ENCODE assay signal across 23 mouse cellular contexts in the genomic region with DNA sequence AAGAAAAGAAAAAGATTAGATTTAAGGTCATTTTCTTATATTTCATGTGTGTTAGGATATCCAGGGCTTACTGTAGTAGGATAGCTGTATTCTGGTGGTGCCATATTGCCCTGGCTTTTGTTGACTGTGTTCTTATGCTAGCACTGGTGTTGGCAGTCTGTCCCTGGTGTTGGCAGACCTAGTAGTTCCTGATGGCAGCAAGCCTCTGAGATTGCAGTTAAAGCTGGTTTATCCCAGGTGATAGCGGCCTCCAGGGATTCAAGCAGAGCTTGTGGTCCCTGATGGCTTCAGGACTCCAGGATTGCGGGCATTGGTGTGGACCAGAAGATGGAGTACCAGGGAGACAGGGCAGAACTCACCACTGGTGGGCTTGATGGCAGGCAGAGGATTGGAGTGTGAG.
"Had no signal": no experiment of that assay in that cellular context is flagged by ENCODE, and none has a peak within 500 bp of the region (broad histone marks: within the 10 kb centered on the region; RNA-seq: fewer than 3 reads in every experiment).

No protein-coding gene starts in this region.

- H3K9ac ChIP-seq: heart, embryonic 12.5 days; hindbrain, embryonic 13.5 days; hindbrain, embryonic 15.5 days; kidney, embryonic 15.5 days; limb, embryonic 13.5 days; limb, embryonic 15.5 days; liver, embryonic 14.5 days had no signal

- H3K36me3 ChIP-seq: heart, embryonic 12.5 days; hindbrain, embryonic 13.5 days; hindbrain, embryonic 15.5 days; kidney, embryonic 15.5 days; limb, embryonic 13.5 days; limb, embryonic 15.5 days had no signal

- H3K27ac ChIP-seq: hindbrain, embryonic 13.5 days; hindbrain, embryonic 15.5 days; hindbrain, postnatal 0 days; kidney, embryonic 15.5 days; kidney, postnatal 0 days; limb, embryonic 13.5 days; limb, embryonic 15.5 days; liver, embryonic 14.5 days had no signal

- H3K9me3 ChIP-seq: heart, embryonic 12.5 days; hindbrain, embryonic 13.5 days; hindbrain, embryonic 15.5 days; kidney, embryonic 15.5 days; limb, embryonic 13.5 days; limb, embryonic 15.5 days had no signal

- H3K27me3 ChIP-seq: heart, embryonic 12.5 days; hindbrain, embryonic 13.5 days; hindbrain, embryonic 15.5 days; kidney, embryonic 15.5 days; limb, embryonic 13.5 days; limb, embryonic 15.5 days had no signal

- H3K4me1 ChIP-seq: heart, embryonic 12.5 days; hindbrain, embryonic 13.5 days; hindbrain, embryonic 15.5 days; kidney, embryonic 15.5 days; limb, embryonic 13.5 days; limb, embryonic 15.5 days had no signal

- H3K4me3 ChIP-seq: heart, embryonic 12.5 days; hindbrain, embryonic 13.5 days; hindbrain, embryonic 15.5 days; kidney, embryonic 15.5 days; limb, embryonic 13.5 days; limb, embryonic 15.5 days had no signal

- H3K4me2 ChIP-seq: heart, embryonic 12.5 days; hindbrain, embryonic 13.5 days; hindbrain, embryonic 15.5 days; kidney, embryonic 15.5 days; limb, embryonic 13.5 days; limb, embryonic 15.5 days; liver, embryonic 11.5 days had no signal

- ATAC-seq: hindbrain, postnatal 0 days; intestine, embryonic 16.5 days had no signal

- DNase-seq: gastrocnemius, postnatal 14 days; gastrocnemius, postnatal 36 days; heart, postnatal 10 days; heart, postnatal 36 days; kidney, adult 11 months; kidney, adult 2 months; kidney, postnatal 14 days; kidney, postnatal 36 days; layer of hippocampus, adult 9-11 months; layer of hippocampus, postnatal 36 days; left cerebral cortex, postnatal 4 days; lung, adult 18-20 months had no signal
